Mouse (Mus musculus) thymus, adult 2 months (tissue): ENCODE measurements around the gene Flt3l.

Source experiments
- CTCF ChIP-seq: fragments of 200-500 bp; IDR thresholded peaks from 2 replicates; pipeline ENCODE4 v1.5.1; 2012; ENCODE audit warnings: mild to moderate bottlenecking, control low read depth, low read length, moderate library complexity, borderline replicate concordance; ENCODE audit not compliant: control insufficient read depth, poor library complexity, insufficient read depth; ENCODE audit errors: extremely low read depth
- POLR2A ChIP-seq: fragments of 200-500 bp; IDR thresholded peaks from 2 replicates; pipeline ENCODE4 v1.6.1; 2012; ENCODE audit warnings: mild to moderate bottlenecking, low read length, control low read depth, moderate library complexity; ENCODE audit not compliant: control insufficient read depth, poor library complexity, insufficient read depth; ENCODE audit errors: extremely low read depth

GRCm38 (mm10) chr7:45155590-45155989, 19.4 kb upstream of the Flt3l start:
- TF ChIP-seq CTCF (no peak), POLR2A (no peak)
